Mouse (Mus musculus): ENCODE measurements at regions not wholly inside any gene's neighbourhood (a gene's known extent, or its start where the extent isn't known, plus 50 kb on each side); places are given as distances from the start of the nearest gene placed in this dataset.

GRCm38 (mm10) chr3:149415081-149415480 lies 424.7 kb upstream of the Adgrl2 start:
- no peak for DNase-seq (ENCODE audit: low spot score in 2 of 2)

DNA sequence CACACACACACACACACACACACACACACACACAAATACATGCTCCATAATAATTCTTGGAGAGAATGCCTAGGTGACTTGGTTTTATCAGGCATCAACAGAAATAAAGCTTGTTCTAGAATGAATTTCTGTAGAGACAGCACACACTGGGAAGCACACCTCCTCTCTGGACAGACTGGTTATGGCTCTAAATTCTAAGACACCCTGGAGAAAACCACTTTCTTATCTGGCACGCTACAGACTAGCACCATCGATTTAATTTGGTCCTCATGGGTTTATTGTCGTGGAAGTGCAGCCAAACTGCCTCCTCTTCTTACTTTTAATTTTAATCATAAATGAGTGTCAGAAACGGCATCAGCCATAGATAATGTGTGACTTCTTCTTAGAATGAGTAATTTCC lies 422.8 kb upstream of the Adgrl2 start:
- DNase-seq (ENCODE audit: low spot score in 2 of 2), result no peak

DNA sequence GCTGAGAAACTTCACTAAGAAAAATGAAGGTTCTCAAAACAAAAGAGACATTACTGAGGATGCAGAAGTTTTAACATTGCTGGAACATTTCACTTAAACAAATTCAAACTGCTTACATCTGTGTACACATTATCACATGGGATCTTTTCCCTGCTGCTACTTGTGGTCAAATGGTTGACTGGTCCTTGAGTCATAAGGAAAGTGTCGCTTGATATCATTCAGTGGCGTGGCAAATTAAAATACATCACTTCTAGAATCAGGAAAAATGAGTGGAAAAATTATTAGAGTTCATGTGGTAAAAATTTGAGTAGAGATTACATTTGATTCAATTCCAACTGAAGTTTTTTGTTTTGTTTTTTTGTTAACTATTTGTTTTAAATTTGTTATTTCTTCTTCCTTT lies 420.2 kb upstream of the Adgrl2 start:
- DNase-seq (ENCODE audit: low spot score in 2 of 2), result no peak

DNA sequence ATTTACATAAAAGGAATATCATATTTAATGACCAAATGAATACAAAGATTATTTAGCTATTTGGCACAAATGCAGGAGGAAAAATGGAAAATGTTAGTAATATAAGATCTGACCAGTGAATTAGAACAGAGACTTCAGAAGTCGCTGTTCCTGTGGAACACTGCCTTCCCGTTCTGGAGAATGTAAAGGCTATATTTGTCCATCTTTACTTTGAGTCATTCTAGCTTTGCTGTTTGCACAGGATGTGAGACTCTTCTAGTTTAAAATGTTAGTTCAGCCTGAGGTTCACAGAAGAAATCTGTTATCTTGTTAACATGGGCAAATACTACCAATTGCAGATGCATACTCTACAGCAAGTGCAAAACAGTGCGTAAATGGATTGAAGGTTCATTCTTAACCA lies 418.5 kb upstream of the Adgrl2 start:
- DNase-seq (ENCODE audit: low spot score in 2 of 2), result no peak

DNA sequence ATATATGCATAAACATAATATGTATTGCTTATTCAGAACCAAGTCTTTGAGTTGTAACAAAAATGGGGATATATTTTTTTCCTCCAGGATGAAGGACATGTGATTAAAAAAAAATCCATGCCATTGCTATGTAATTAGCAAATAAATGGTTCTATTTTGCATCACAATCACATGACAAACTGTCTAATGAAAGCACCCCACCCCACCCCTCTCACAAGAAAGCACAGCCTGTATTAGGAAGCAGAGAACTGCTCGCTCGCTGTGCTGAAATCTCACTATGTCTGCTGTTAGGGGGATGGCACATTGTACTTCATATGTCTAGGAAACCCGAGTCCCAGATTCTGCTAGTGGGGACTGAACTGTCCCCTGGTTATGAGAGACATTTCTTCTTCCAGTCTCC lies 415.5 kb upstream of the Adgrl2 start:
- no peak for DNase-seq (ENCODE audit: low spot score in 2 of 2)

DNA sequence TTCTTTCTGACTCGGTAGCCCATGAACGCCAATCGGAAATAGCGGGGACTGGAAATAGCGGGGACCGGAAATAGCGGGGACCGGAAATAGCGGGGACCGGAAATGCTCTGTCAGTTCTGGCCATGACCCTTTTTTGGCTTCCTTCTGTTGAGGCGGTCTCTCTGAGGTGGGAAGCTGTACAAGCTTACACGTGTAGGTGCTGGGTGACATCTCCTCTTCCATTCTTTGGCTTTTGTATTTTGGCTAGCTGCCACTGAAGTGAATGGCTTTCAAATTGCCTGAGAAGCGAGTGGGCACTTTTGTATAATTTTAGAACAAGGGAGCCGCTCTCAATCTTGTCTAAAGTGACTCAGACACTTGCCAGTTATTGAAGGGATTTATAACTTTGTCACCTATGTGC lies 414.3 kb upstream of the Adgrl2 start:
- peak in 1 of 2 experiments; percentile 52 for DNase-seq (ENCODE audit: low spot score in 2 of 2)

GRCm38 (mm10) chr3:149402496-149402895 lies 412.1 kb upstream of the Adgrl2 start:
- no peak for DNase-seq (ENCODE audit: low spot score in 2 of 2)

- no peak for DNase-seq (ENCODE audit: low spot score in 2 of 2)
Measured at GRCm38 (mm10) chr3:149395082-149395481, 404.7 kb upstream of the Adgrl2 start.

DNA sequence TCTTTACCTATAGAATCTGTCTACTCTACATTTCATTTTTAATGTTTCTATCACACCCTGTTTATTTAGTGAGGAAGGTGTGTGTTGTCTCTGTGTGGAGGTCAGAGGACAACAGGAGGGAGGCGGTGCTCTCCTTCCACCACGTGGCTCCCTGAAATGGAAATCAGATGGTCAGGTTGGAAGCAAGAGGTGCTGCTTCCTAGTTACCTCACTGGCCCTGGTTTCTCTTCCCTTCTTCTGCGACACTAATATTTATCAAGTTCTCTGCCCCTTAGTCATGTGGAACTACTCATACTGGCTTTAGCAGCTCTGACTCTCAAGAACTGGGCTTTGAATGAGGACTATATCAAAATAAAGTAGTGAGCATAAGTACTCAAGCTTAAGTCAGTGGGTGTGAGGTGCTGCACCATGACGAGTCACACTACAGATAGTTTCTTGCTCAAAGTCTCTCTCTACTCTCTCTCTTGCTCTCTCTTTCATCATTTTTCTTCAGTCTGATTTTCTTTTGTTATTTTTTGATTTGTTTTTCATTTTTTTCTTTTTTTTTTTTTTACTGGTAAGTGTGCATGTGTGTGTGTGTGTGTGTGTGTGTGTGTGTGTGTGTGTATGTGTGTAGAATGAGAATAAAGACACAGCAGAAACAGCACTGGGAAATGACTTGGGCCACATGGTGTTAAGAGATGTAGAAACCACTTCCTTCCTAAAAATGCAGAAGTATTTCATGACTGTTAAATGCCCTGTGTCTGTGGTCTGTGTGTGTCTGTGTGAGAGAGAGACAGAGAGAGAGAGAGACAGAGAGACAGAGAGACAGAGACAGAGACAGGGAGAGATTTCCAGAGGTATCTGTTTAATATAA lies 403.2 kb upstream of the Adgrl2 start:
- no peak for DNase-seq (ENCODE audit: low spot score in 2 of 2)

DNA sequence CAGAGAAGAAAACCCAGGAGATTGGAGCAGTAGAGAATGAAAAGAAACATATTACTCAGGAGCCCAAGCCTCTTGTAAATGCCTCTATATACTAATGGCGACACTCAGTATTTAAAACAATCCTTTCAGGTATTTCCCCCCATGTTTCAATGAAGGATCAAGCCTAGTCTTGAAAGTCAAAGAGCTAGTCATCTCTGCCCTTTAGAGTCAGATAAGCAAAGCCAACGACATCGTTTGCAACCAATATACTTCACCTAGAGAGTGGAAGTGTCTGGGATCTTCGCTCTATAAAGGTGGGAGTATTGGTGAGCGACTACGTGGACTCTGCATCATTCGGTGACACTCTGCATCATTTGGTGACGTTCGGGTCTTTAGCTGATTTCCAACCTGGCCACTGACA lies 401.8 kb upstream of the Adgrl2 start:
- DNase-seq (ENCODE audit: low spot score in 2 of 2), result no peak

GRCm38 (mm10) chr3:149387537-149387936 lies 397.2 kb upstream of the Adgrl2 start:
- DNase-seq (ENCODE audit: low spot score in 2 of 2), result no peak

GRCm38 (mm10) chr3:149386027-149386426 lies 395.7 kb upstream of the Adgrl2 start:
- DNase-seq (ENCODE audit: low spot score in 2 of 2), result no peak

GRCm38 (mm10) chr3:149385336-149385735 lies 395.0 kb upstream of the Adgrl2 start:
- no peak for DNase-seq (ENCODE audit: low spot score in 2 of 2)

DNA sequence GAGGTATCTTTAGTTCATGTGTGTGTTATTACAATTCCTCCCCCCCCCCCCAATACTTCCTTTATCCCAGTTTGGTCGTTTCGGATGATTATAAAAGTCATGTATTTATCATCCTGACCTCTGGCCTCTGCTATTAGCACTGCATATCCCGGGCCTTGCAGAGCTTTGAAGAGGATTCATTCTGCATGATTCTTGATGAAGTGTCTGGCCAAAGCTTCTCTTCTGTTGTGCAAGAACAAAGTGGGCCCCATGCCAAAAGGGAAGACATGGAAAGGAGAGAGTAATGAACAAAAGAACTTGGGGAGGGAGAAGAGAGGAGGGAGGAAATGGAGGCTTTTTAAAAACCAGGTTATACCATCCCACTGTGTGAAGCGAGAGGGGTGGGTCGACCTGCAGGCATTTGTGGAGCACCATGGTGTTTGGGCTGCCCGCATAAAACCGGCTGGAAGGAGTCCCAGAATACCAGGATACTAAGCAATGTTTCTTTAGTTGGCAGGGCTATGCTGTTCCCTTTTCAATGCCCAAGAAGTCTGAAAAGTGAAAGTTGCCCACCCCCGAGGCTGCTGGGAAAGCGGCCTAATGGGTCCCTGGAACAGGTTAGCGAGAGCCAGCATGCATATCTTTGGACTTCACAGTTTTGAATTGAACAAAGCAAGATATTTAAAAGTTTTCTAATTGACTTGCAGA lies 391.3 kb upstream of the Adgrl2 start:
- DNase-seq (ENCODE audit: low spot score in 2 of 2), result no peak

- no peak for DNase-seq (ENCODE audit: low spot score in 2 of 2)
Measured at GRCm38 (mm10) chr3:149381051-149381450, 390.7 kb upstream of the Adgrl2 start.

DNA sequence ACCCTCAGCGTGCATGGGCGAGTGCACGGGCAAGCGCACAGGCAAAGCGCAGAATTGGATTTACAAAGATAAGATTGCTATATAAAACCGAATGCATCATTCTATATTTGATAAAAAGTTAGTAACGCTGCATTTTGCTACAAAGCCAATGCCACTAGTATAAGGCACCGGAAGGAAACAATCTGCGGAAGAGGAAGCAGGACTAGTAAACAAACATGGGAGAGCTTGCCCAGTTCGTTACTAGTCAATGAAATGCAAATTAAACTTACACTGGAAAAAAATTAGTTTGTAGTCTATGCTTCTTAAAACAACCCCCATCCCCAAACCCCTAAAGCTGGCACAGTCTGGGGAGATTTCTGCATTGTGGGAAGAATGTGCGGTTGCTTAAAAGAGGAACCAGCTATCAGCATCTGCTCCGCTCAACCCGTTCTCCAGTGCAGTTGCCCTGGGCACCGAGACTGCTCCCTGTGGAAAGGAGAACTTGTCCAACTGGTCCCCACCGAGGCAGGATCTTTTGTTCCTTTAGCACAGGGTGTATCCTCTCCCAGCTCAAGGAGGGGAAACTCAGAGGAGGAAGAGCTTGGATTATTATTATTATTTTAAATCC lies 389.6 kb upstream of the Adgrl2 start:
- DNase-seq (ENCODE audit: low spot score in 2 of 2), result no peak

GRCm38 (mm10) chr3:149379249-149379865 lies 389.0 kb upstream of the Adgrl2 start:
- DNase-seq (ENCODE audit: low spot score in 2 of 2), result no peak

DNA sequence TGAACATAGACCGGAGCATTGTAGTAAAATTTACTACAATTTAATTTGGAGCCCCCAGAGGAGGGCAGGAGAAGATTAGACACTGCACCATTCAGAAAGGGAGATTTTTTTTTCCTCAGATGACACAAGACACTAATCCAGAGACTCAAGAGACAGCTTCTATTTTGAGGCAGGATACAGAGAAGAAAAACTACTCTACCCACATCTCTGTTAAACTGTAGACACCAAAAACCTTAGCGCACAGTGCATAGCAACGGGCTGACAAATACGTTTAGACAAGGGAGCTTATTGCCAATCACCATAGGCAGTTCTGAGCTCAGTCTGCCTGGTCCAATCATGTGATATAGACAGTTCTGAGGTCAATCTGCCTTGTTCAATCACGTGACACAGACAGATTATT lies 381.1 kb upstream of the Adgrl2 start:
- no peak for DNase-seq (ENCODE audit: low spot score in 2 of 2)

GRCm38 (mm10) chr3:149370517-149371227 lies 380.3 kb upstream of the Adgrl2 start:
- no peak for DNase-seq (ENCODE audit: low spot score in 2 of 2)

DNA sequence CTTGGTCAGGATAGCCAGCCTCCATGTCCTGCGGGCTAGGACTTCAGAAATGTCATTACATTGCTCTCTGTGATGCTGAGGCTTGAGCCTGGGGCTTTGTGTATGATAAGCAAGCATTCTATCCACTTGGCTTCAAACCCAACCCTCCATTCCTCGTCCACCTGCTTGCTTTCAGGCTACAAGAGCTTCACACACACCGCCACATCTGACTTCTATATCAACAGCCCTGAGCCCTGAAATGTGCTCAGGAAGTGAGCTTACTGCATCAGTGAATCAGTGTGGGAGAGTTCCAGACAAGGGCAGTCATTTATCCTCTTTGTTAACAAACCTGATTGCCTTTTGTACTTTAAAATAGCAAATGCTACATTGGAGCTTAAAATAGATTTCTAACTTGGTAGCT lies 377.5 kb upstream of the Adgrl2 start:
- no peak for DNase-seq (ENCODE audit: low spot score in 2 of 2)

DNA sequence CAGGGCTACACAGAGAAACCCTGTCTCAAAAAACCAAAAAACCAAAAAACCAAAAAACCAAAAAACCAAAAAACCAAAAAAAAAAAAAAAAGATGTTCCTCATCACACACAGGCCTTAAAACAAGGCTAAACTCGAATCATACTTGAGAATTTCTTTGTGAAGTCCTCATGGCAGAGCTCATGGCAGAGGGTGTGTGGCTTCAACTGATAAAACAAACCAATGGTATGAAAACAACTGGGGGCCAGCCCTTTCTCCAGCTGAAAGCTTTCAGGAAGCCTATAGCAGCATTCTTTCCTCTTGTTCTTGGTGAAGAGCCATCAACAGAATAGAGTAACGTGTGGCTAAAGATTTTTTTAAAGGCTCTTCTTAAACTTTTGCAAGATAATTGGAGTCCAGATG lies 369.8 kb upstream of the Adgrl2 start:
- no peak for DNase-seq (ENCODE audit: low spot score in 2 of 2)
